8 mouse cellular contexts compared by ENCODE assay signal in genomic region chr6:120159133-120159901, GRCm38 (mm10).
DNase-seq lines count a peak whose midpoint lies in the region; ATAC-seq and TF ChIP-seq lines count a peak whose summit lies in the region.

No protein-coding gene starts in this region.

- H3K27me3 ChIP-seq in intestine, embryonic 14.5 days (replicated peaks; ENCODE audit: control insufficient read depth, insufficient read depth, low read length) = no peaks in the 10 kb centered on the region
- no peaks in the 10 kb centered on the region for H3K27me3 ChIP-seq in intestine, postnatal 0 days (replicated peaks; ENCODE audit: control insufficient read depth, insufficient read depth, low read length)
- no peaks in the 10 kb centered on the region for H3K27me3 ChIP-seq in embryonic facial prominence, embryonic 13.5 days
- H3K27me3 ChIP-seq in heart, embryonic 12.5 days (replicated peaks) = no peaks in the 10 kb centered on the region

- no peak for ATAC-seq in intestine, embryonic 14.5 days (replicated peaks; ENCODE audit: low FRiP score, low TSS enrichment, low read depth)
- no peak for ATAC-seq in intestine, postnatal 0 days
- ATAC-seq in embryonic facial prominence, embryonic 13.5 days (ENCODE audit: insufficient number of reproducible peaks, insufficient read depth, low FRiP score, low TSS enrichment, low read depth) = 0 out of 2 replicates have a peak, but pooled peaks have one; percentile 52
- ATAC-seq in heart, embryonic 12.5 days (ENCODE audit: insufficient number of reproducible peaks, low FRiP score) = peak; percentile 67

- no peak overlapping the region for H3K4me2 ChIP-seq in intestine, embryonic 14.5 days (ENCODE audit: low read length)
- H3K4me2 ChIP-seq in intestine, postnatal 0 days (replicated peaks; ENCODE audit: low read depth) = no peak overlapping the region
- peak overlapping the region; percentile 9; the same call in 1 of the 2 replicates for H3K4me2 ChIP-seq in embryonic facial prominence, embryonic 13.5 days
- H3K4me2 ChIP-seq in heart, embryonic 12.5 days = no peak overlapping the region

- H3K4me1 ChIP-seq in intestine, embryonic 14.5 days (replicated peaks; ENCODE audit: control insufficient read depth, insufficient read depth, low read length) = 0 out of 2 replicates have a peak, but pooled peaks cover 7% of the 10 kb centered on the region
- H3K4me1 ChIP-seq in intestine, postnatal 0 days (replicated peaks; ENCODE audit: control insufficient read depth, insufficient read depth, low read length) = no peaks in the 10 kb centered on the region
- H3K4me1 ChIP-seq in embryonic facial prominence, embryonic 13.5 days = peaks cover 17% of the 10 kb centered on the region
- H3K4me1 ChIP-seq in heart, embryonic 12.5 days (replicated peaks) = peaks cover 31% of the 10 kb centered on the region

- no peaks in the 10 kb centered on the region for H3K9me3 ChIP-seq in intestine, embryonic 14.5 days (ENCODE audit: control insufficient read depth, low read length)
- H3K9me3 ChIP-seq in intestine, postnatal 0 days (ENCODE audit: control insufficient read depth) = no peaks in the 10 kb centered on the region
- no peaks in the 10 kb centered on the region for H3K9me3 ChIP-seq in embryonic facial prominence, embryonic 13.5 days
- no peaks in the 10 kb centered on the region for H3K9me3 ChIP-seq in heart, embryonic 12.5 days (replicated peaks)

- no peaks in the 10 kb centered on the region for H3K36me3 ChIP-seq in intestine, embryonic 14.5 days (ENCODE audit: control insufficient read depth, insufficient read depth, low read length)
- H3K36me3 ChIP-seq in intestine, postnatal 0 days (ENCODE audit: control insufficient read depth, insufficient read depth) = no peaks in the 10 kb centered on the region
- no peaks in the 10 kb centered on the region for H3K36me3 ChIP-seq in embryonic facial prominence, embryonic 13.5 days
- H3K36me3 ChIP-seq in heart, embryonic 12.5 days = no peaks in the 10 kb centered on the region

- WGBS in intestine, embryonic 14.5 days = 53% methylated on average over 9 of the region's 9 CpGs
- 46% methylated on average over 9 of the region's 9 CpGs for WGBS in intestine, postnatal 0 days
- WGBS in embryonic facial prominence, embryonic 13.5 days = 55% methylated on average over 9 of the region's 9 CpGs
- WGBS in heart, embryonic 12.5 days = 52% methylated on average over 9 of the region's 9 CpGs

- H3K9ac ChIP-seq in intestine, embryonic 14.5 days (ENCODE audit: low read length) = no peak overlapping the region
- no peak overlapping the region for H3K9ac ChIP-seq in intestine, postnatal 0 days (ENCODE audit: low read depth, low read length)
- peak overlapping the region; percentile 46; the same call in 1 of the 2 replicates for H3K9ac ChIP-seq in embryonic facial prominence, embryonic 13.5 days
- H3K9ac ChIP-seq in heart, embryonic 12.5 days = no peak overlapping the region

- no peak for TF ChIP-seq CTCF in intestine, postnatal 0 days (IDR thresholded peaks at IDR 0.05; ENCODE audit: low read depth)

- H3K4me3 ChIP-seq in intestine, embryonic 14.5 days (ENCODE audit: low read depth, low read length) = no peak overlapping the region
- H3K4me3 ChIP-seq in intestine, postnatal 0 days (ENCODE audit: low read depth, low read length) = no peak overlapping the region
- no peak overlapping the region for H3K4me3 ChIP-seq in embryonic facial prominence, embryonic 13.5 days
- H3K4me3 ChIP-seq in heart, embryonic 12.5 days = no peak overlapping the region

- 0 out of 2 replicates have a peak overlapping the region, but pooled peaks have one; percentile 51 for H3K27ac ChIP-seq in intestine, embryonic 14.5 days (ENCODE audit: low read depth)
- no peak overlapping the region for H3K27ac ChIP-seq in intestine, postnatal 0 days (ENCODE audit: low read depth, low read length)
- H3K27ac ChIP-seq in embryonic facial prominence, embryonic 13.5 days = peak overlapping the region; percentile 64
- H3K27ac ChIP-seq in heart, embryonic 12.5 days (ENCODE audit: poor library complexity, severe bottlenecking) = peak overlapping the region; percentile 50

- DNase-seq in intestine, embryonic 14.5 days (ENCODE audit: low spot score) = no peak
- DNase-seq in kidney, postnatal 4 days = peak; percentile 59 to 73
- DNase-seq in lung, adult 18-20 months = peak; percentile 70 to 78
- peak; percentile 58 for DNase-seq in right cerebral cortex, adult 18-20 months
- DNase-seq in thymus, postnatal 0 days (ENCODE audit: low spot score) = no peak

Comparison
In these comparisons a context has a peak if more than half of its experiments do, and no peak if none do; other contexts are left out.
1. ATAC-seq: peak in embryonic facial prominence, embryonic 13.5 days (single experiment) and heart, embryonic 12.5 days (single experiment); none in intestine, embryonic 14.5 days (single experiment) and intestine, postnatal 0 days (single experiment).
2. DNase-seq: peak in kidney, postnatal 4 days (2 of 2), lung, adult 18-20 months (2 of 2) and right cerebral cortex, adult 18-20 months (single experiment); none in intestine, embryonic 14.5 days (single experiment) and thymus, postnatal 0 days (single experiment).